Mouse (Mus musculus) layer of hippocampus, adult 2 months (tissue): ENCODE results near the gene Qsox1. TPM values are rescaled to one million over a fixed set of nuclear protein-coding genes. Genes with fewer than 3 reads are reported as not detected.
A peak's percentile ranks its signal among the peaks of the same experiment; 100 is the strongest.

Experiments
- DNase-seq, 2 experiments: peaks; one replicate each; pipeline ENCODE4 v3.0.0; 2022; ENCODE audit warnings: low spot score in 2 of 2
- H3K27ac ChIP-seq: fragments of 200-600 bp; 2 replicates; pipeline ENCODE4 v1.8.1; 2022
- H3K4me3 ChIP-seq: fragments of 200-600 bp; 2 replicates; pipeline ENCODE4 v1.8.1; 2022; ENCODE audit warnings: mild to moderate bottlenecking
- CTCF ChIP-seq: fragments of 200-600 bp; conservative IDR thresholded peaks from 2 replicates; pipeline ENCODE4 v1.8.1; 2022; ENCODE audit warnings: antibody characterized with exemption, mild to moderate bottlenecking, moderate library complexity
- total RNA-seq, 2 experiments: library from RNA; stranded (reverse); gene quantifications; 2 replicates each; pipeline ENCODE4 v1.2.3; 2021

Gene Qsox1
- total RNA-seq, 2 experiments from 2014 or later = 32.1 to 35.4 TPM

GRCm38 (mm10) chr1:155820646-155821045, 8.0 kb upstream of the Qsox1 start:
- TF ChIP-seq CTCF = no peak
- H3K27ac ChIP-seq = no peak overlapping the region
- DNase-seq = no peak
- no peak overlapping the region for H3K4me3 ChIP-seq

- no peak for TF ChIP-seq CTCF
- DNase-seq = no peak
- H3K4me3 ChIP-seq = no peak overlapping the region
- no peak overlapping the region for H3K27ac ChIP-seq
Measured at GRCm38 (mm10) chr1:155816167-155816566, 3.5 kb upstream of the Qsox1 start.

GRCm38 (mm10) chr1:155811995-155812580, 601 bp downstream of the Qsox1 start:
- Histone ChIP-seq H3K27ac (peak overlapping the region; percentile 80), H3K4me3 (peak overlapping the region; percentile 78)
- TF ChIP-seq CTCF = no peak
- DNase-seq = no peak

- Histone ChIP-seq H3K4me3 (no peak overlapping the region; the same call in 1 of the 2 replicates), H3K27ac (0 out of 2 replicates have a peak overlapping the region, but pooled peaks have one; percentile 10)
- no peak for DNase-seq
- TF ChIP-seq CTCF = no peak
Measured at GRCm38 (mm10) chr1:155810616-155811015, 2.1 kb downstream of the Qsox1 start.

GRCm38 (mm10) chr1:155809706-155810442, 2.8 kb downstream of the Qsox1 start:
- no peak for TF ChIP-seq CTCF
- H3K4me3 ChIP-seq = no peak overlapping the region
- H3K27ac ChIP-seq = no peak overlapping the region
- DNase-seq = no peak

- H3K27ac ChIP-seq = no peak overlapping the region
- DNase-seq = no peak
- no peak overlapping the region for H3K4me3 ChIP-seq
- no peak for TF ChIP-seq CTCF
Measured at GRCm38 (mm10) chr1:155808261-155808660, 4.4 kb downstream of the Qsox1 start.

- DNase-seq = no peak
- TF ChIP-seq CTCF = no peak
- no peak overlapping the region for H3K27ac ChIP-seq
- H3K4me3 ChIP-seq = no peak overlapping the region
Measured at GRCm38 (mm10) chr1:155805607-155806006, 7.1 kb downstream of the Qsox1 start.

- Histone ChIP-seq H3K27ac (no peak overlapping the region), H3K4me3 (no peak overlapping the region)
- no peak for DNase-seq
- peak; percentile 58 for TF ChIP-seq CTCF
Measured at GRCm38 (mm10) chr1:155801014-155801991, 11.4 kb downstream of the Qsox1 start.

GRCm38 (mm10) chr1:155798000-155798399, 14.7 kb downstream of the Qsox1 start:
- no peak for TF ChIP-seq CTCF
- Histone ChIP-seq H3K27ac (no peak overlapping the region), H3K4me3 (no peak overlapping the region)
- no peak for DNase-seq

- no peak for DNase-seq
- no peak overlapping the region for H3K4me3 ChIP-seq
- TF ChIP-seq CTCF = no peak
- no peak overlapping the region for H3K27ac ChIP-seq
Measured at GRCm38 (mm10) chr1:155797425-155797824, 15.3 kb downstream of the Qsox1 start.

- TF ChIP-seq CTCF = no peak
- DNase-seq = no peak
- Histone ChIP-seq H3K27ac (no peak overlapping the region), H3K4me3 (no peak overlapping the region)
Measured at GRCm38 (mm10) chr1:155796757-155797405, 15.8 kb downstream of the Qsox1 start.

GRCm38 (mm10) chr1:155795791-155796233, 16.9 kb downstream of the Qsox1 start:
- Histone ChIP-seq H3K4me3 (no peak overlapping the region), H3K27ac (no peak overlapping the region)
- TF ChIP-seq CTCF = no peak
- DNase-seq = no peak
